Mouse (Mus musculus) thymus, postnatal 0 days (tissue): ENCODE results near the gene Pqbp1. TPM values are rescaled to one million over a fixed set of nuclear protein-coding genes. Genes with fewer than 3 reads are reported as not detected.

Experiments
- DNase-seq: peaks from one replicate; pipeline ENCODE4 v3.0.0-alpha.2; 2015; ENCODE audit warnings: low spot score
- polyA plus RNA-seq: library from polyadenylated mRNA; unstranded; fragments of >200 nt; fragmentation: Nextera tagmentation; extraction: Ambion mirVana; gene quantifications from 2 replicates; pipeline ENCODE4 v1.2.1, GENCODE M21; 2015

Gene Pqbp1
- polyA plus RNA-seq, 1 experiment from 2014 or later, result 142 TPM

DNA sequence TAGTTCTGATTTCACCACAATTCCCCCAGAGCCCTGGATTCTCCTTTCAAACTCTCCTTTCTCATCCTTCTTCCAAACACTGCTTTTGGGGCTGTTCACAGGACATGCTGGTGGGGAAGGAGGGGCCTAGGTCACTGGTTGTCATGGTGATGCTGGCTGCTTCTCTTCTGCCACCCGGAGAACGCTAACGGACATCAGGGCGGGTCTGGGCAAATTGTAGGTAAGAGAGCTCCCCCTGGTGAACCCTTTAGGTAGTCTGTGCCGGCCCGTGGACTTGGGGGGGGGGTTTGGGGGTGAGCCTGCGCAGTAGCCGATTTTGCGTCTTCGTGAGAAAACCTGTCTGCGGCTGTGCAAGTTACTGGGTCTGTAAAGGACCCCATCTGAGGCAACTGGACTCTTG, 19.2 kb downstream of the Pqbp1 start:
- peak; percentile 66 for DNase-seq

DNA sequence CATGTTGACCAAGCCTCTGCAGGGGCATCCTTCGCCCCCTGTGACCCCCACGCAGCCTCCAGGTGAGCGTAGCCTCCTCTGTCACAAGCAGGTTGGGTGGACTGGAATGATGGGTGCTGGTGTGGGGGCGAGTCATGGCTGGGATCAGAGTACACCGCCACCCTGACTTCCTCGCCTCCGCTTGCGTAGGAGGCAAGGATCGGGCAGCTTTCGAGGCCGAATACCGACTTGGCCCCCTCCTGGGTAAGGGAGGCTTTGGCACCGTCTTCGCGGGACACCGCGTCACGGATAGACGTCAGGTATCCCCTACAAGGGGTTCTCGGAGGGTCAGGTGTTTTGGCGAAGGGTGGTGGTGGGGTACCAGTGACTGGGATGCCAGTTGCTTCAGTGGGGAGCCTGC, 20.6 kb downstream of the Pqbp1 start:
- DNase-seq, result no peak

GRCm38 (mm10) chrX:7878007-7878419, 21.1 kb downstream of the Pqbp1 start, which contains the start of gene Pim2:
TSS of gene Pim2 (plus strand) at chrX:7878262.
- DNase-seq, result peak; percentile 91

DNA sequence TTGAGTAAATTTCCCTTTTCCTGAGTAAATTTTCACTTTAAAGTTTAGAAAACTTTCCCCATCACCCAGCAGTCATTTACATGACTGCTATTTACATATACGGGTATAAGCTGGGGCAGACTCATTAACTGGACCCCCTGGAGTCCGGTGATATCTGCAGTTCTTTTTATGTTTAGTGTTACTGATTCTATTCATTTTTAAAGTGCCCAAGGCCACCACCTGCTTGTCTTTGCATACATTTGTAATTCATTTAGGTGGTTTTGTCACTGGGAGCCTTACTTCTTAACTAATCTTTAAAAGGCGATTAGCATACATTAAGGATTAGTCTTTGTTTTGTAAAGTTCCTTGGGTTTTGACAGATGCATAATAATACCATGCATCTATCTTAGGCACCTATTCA, 29.2 kb downstream of the Pqbp1 start:
- DNase-seq, result no peak

DNA sequence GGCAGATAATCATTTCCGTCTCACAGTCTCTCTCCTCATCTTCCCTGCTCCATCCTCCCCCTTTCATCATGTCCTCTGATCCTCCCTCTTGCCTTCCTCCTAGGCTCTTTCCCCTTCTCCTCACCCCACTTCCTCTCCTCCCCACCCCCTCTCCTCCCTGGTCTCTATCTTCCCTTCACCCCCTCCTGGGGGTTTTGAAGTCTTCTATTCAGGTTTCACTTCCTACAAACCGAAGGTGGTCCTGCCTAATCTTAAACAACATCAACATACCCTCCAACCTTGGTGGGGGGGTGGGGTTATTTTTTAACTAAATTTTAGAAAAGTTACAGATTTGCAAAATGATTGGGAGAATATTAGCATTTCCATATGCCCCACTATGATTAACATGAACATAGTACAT, 30.6 kb downstream of the Pqbp1 start:
- DNase-seq, result no peak

- DNase-seq, result no peak
These were observed 31.9 kb downstream of the Pqbp1 start for GRCm38 (mm10) chrX:7867141-7867540.

DNA sequence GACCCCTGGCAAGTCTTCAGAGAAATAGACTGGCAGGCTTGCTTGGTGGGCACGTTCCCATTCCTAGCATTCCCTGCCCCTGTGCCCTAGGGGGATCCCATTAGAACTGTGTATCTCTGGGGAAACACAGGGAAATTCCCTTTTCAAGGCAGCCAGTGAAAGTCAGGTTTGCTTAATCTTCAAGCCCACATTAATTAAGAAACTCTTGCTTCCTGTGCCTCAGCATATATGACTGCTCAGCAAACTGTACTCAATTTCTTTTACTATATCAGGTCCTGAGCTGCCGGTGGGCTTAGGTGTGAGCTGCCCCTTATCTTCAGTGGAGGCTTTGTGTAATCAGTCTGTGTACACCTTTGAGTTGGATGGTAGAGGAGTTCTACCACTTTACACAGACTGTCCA, 33.3 kb downstream of the Pqbp1 start:
- DNase-seq, result no peak

DNA sequence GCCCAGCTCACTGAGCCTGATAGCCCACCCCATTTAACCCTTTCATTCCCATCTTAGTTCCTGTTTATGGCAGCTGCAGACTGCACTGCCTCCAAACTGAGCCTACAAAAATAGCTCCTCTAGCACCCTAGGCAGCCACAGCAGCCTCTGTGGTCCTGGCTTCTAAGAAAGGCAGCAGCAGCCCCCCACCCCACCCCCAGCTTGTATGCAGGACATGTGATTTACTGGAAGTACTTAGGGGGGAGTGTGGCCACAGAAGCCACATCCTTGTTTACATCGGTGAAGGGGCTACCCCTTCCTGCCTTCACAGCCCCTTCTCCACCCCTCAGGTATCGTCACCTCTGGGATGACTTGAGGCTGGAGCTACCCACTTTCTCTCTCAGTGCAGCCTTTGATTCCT, 33.7 kb downstream of the Pqbp1 start:
- peak; percentile 48 for DNase-seq

DNA sequence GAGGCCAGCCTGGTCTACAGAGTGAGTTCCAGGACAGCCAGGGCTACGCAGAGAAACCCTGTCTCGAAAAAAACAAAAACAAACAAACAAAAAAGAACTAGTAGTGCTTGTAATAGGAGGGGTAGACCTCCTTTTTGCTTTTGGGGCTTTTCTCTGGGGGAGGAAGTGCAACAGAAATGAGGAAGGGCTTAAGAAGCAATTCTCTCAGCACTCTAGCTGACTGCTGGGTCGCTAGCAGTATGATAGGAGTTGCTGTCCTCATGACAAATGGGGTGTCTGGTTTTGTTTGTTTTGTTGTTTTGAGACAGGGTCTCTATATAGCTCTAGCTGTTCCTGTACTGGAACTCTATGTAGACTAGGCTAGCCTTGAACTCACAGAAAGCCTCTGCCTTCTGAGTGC, 34.5 kb downstream of the Pqbp1 start:
- DNase-seq, result no peak

DNA sequence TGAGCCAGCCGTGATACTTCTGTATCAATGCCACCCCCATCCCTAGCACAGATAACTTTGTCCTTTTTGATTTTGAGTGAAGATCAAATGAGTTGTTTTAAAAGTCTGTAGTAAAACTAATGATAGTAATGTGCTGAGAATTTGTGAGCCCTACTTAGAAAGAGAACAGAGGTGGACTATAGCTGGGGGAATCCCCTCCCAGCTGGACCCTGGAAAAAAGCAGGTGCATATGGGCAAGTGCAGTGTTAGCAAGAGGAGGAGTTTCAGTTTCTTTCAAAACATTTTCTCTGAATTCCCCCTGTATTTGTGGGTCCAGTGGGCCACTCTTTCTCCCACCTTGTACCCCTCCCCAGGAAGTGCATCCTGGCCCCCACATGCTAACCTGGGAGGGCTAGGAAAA, 35.9 kb downstream of the Pqbp1 start:
- no peak for DNase-seq

DNA sequence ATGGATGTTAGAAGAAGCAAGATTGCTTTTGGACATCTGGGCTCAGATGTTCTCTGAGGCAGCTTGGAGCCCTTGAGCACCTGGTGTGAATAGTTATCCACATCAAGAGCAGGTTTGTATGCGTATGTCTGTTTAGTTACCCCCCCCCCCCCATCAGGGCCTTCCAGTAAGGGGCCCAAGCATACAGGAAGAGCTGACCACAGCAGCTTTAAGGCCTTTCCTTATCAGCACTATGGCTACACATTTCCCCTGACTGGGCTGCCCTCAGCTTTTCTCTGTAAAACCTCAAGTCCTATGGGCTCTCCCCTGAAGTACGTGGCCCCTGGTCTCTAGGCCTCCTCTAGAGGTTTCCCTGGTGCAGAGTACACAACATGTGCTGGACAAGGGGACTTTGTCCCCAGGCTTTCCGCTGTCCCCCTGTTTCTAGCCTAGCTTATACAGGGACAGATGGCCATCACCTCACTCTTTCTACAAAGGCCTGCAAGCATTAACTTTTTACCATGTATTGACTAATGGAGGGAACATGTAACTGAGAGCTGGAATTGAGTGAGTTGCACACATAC, 39.8 kb downstream of the Pqbp1 start:
- DNase-seq, result no peak

DNA sequence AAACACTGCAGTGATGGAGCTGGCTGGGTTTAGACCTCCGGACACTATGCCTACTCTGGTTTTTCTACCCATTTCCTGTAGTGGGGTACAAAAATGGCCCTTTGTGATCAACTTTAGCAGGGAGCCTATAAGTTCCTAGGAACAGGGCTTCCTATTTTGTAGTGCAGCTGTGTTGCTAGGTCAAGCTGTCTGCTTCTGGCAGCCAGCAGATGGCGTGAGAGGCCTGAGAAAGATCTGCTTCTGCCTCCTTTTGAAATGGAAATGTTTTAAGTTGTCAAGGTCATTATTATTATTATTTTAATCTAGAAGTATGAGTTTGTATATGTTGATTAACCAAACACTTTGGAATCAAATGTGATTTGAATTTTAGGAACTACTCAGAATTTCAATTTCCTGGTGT, 44.5 kb downstream of the Pqbp1 start:
- peak; percentile 48 for DNase-seq

DNA sequence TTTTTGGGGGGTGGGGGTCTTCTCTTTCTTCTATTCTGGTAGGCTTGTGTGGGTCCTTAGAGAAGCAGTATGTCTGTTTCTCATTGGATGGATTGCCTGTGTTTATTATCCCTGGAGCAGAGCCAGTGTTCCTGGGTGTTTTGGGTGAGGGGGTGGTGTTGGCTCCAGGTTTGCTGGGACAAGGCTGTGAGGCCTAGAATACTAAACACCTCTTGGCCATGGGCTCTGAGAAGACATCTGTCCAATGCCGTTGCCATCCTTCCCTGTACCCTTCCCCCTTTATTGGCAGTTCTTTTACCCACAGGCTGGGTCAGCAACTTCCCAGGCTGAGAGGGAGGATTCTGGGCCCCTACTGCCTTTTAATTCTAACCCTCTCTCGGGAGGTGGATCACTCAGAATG, 51.2 kb downstream of the Pqbp1 start:
- no peak for DNase-seq

Other genes with a start within 250 kb of the Pqbp1 start
- 5.3 and 6.2 TPM in 2 replicates for gene Prickle3, start 242.0 kb downstream of the Pqbp1 start, polyA plus RNA-seq
- gene Plp2, start 227.9 kb downstream of the Pqbp1 start, polyA plus RNA-seq, result 81.2 and 84.1 TPM in 2 replicates
- gene Magix, start 218.0 kb downstream of the Pqbp1 start, polyA plus RNA-seq, result 0.49 and 0.55 TPM in 2 replicates
- gene Gpkow, start 202.1 kb downstream of the Pqbp1 start, polyA plus RNA-seq, result 28.8 and 28.9 TPM in 2 replicates
- 42.2 and 45.5 TPM in 2 replicates for gene Wdr45, start 184.9 kb downstream of the Pqbp1 start, polyA plus RNA-seq
- 0.46 and 1.0 TPM in 2 replicates for gene Gm45208, start 177.0 kb downstream of the Pqbp1 start, polyA plus RNA-seq
- gene Praf2, start 170.8 kb downstream of the Pqbp1 start, polyA plus RNA-seq, result 14.7 and 20.6 TPM in 2 replicates
- gene Ccdc120, start 148.4 kb downstream of the Pqbp1 start, polyA plus RNA-seq, result 6.7 and 8.2 TPM in 2 replicates
- gene Tfe3, start 136.7 kb downstream of the Pqbp1 start, polyA plus RNA-seq, result 11.4 TPM in 2 replicates
- 40.2 and 48.1 TPM in 2 replicates for gene Gripap1, start 109.5 kb downstream of the Pqbp1 start, polyA plus RNA-seq
- 0.12 and 0.18 TPM in 2 replicates for gene Kcnd1, start 77.0 kb downstream of the Pqbp1 start, polyA plus RNA-seq
- 55.0 and 55.6 TPM in 2 replicates for gene Otud5, start 57.9 kb downstream of the Pqbp1 start, polyA plus RNA-seq
- 14.0 and 14.5 TPM in 2 replicates for gene Pim2, start 21.0 kb downstream of the Pqbp1 start, polyA plus RNA-seq
- gene Slc35a2, start 15.2 kb downstream of the Pqbp1 start, polyA plus RNA-seq, result 24.5 and 28.3 TPM in 2 replicates
- 118 and 135 TPM in 2 replicates for gene Timm17b, start 88 bp upstream of the Pqbp1 start, polyA plus RNA-seq
- gene Gm10491, start 8.6 kb upstream of the Pqbp1 start, polyA plus RNA-seq, result not detected in 2 replicates
- gene Gm10490, start 10.3 kb upstream of the Pqbp1 start, polyA plus RNA-seq, result not detected in 2 replicates
- gene Pcsk1n, start 20.6 kb upstream of the Pqbp1 start, polyA plus RNA-seq, result 0.18 and 0.21 TPM in 2 replicates
- gene Eras, start 29.3 kb upstream of the Pqbp1 start, polyA plus RNA-seq, result not detected in 2 replicates
- 10.0 and 10.3 TPM in 2 replicates for gene Hdac6, start 48.6 kb upstream of the Pqbp1 start, polyA plus RNA-seq
- 2.9 and 3.1 TPM in 2 replicates for gene Gata1, start 78.8 kb upstream of the Pqbp1 start, polyA plus RNA-seq
- gene Glod5, start 119.2 kb upstream of the Pqbp1 start, polyA plus RNA-seq, result 0.27 TPM in 1 of 2 replicates, not detected in the other
- 60.7 and 62.4 TPM in 2 replicates for gene Suv39h1, start 175.5 kb upstream of the Pqbp1 start, polyA plus RNA-seq
- gene Was, start 191.2 kb upstream of the Pqbp1 start, polyA plus RNA-seq, result 13.7 and 18.2 TPM in 2 replicates
- gene Wdr13, start 233.6 kb upstream of the Pqbp1 start, polyA plus RNA-seq, result 10.9 and 13.3 TPM in 2 replicates
- 1,171 and 1,412 TPM in 2 replicates for gene Rbm3, start 246.6 kb upstream of the Pqbp1 start, polyA plus RNA-seq